Mouse (Mus musculus) limb, embryonic 14.5 days (tissue): ENCODE measurements around the gene Gm13289. TPM values are rescaled to one million over a fixed set of nuclear protein-coding genes. Genes with fewer than 3 reads are reported as not detected.
"Not testable (repeated sequence)": the region's sequence is repeated elsewhere in the genome, so short reads cannot be mapped to it uniquely, and the experiment has no call there.

Source experiments
- ATAC-seq: fragments of 200-750 bp; cut with Nextera tagmentation; 2 replicates; pipeline ENCODE4 v1.8.0; 2017; ENCODE audit warnings: low read depth, moderate number of reproducible peaks, moderate TSS enrichment; ENCODE audit not compliant: low FRiP score
- DNase-seq: peaks from one replicate; pipeline ENCODE4 v3.0.0-alpha.2; 2015; ENCODE audit warnings: low spot score
- H3K27ac ChIP-seq: fragments of 300-500 bp; sonication (generic); replicated peaks from 2 replicates; pipeline ENCODE4 v1.5.1; 2014; ENCODE audit warnings: low read depth, mild to moderate bottlenecking, low read length, moderate library complexity, mixed read lengths
- H3K27me3 ChIP-seq: fragments of 300-500 bp; sonication (generic); 2 replicates; pipeline ENCODE4 v1.6.1; 2014; ENCODE audit warnings: low read length, mixed read lengths; ENCODE audit not compliant: control insufficient read depth, insufficient read depth
- H3K36me3 ChIP-seq: fragments of 300-500 bp; sonication (generic); 2 replicates; pipeline ENCODE4 v1.6.1; 2014; ENCODE audit warnings: mild to moderate bottlenecking, low read length, moderate library complexity, mixed read lengths; ENCODE audit not compliant: control insufficient read depth, insufficient read depth
- H3K4me1 ChIP-seq: fragments of 300-500 bp; sonication (generic); 2 replicates; pipeline ENCODE4 v1.6.1; 2014; ENCODE audit warnings: antibody characterized with exemption, low read length, mixed read lengths; ENCODE audit not compliant: control insufficient read depth, insufficient read depth
- H3K4me2 ChIP-seq: fragments of 300-500 bp; sonication (generic); replicated peaks from 2 replicates; pipeline ENCODE4 v1.6.1; 2014; ENCODE audit warnings: low read depth, mild to moderate bottlenecking, low read length, moderate library complexity; ENCODE audit not compliant: severe bottlenecking
- H3K4me3 ChIP-seq: fragments of 300-500 bp; sonication (generic); replicated peaks from 2 replicates; pipeline ENCODE4 v1.5.1; 2014; ENCODE audit warnings: low read length
- H3K9ac ChIP-seq: fragments of 300-500 bp; sonication (generic); 2 replicates; pipeline ENCODE4 v1.6.1; 2014; ENCODE audit warnings: mild to moderate bottlenecking, low read depth, low read length, moderate library complexity; ENCODE audit not compliant: severe bottlenecking
- H3K9me3 ChIP-seq: fragments of 300-500 bp; sonication (generic); 2 replicates; pipeline ENCODE4 v1.6.1; 2016; ENCODE audit warnings: low read length; ENCODE audit not compliant: control insufficient read depth
- POLR2A ChIP-seq: fragments of 200-500 bp; IDR thresholded peaks from 2 replicates; pipeline ENCODE4 v1.8.0; 2012; ENCODE audit warnings: inconsistent platforms, mild to moderate bottlenecking, moderate library complexity, borderline replicate concordance; ENCODE audit not compliant: insufficient read depth, insufficient read length; ENCODE audit errors: extremely low read depth
- WGBS: fragments of 180-500 bp; shearing (Covaris S2); extraction: QIAGEN DNeasy Blood & Tissue Kit; methylation state at CpG from one replicate; pipeline ENCODE4 v1.1.7; 2014; 5-methylcytosine and 5-hydroxymethylcytosine counted together
- polyA plus RNA-seq, 2 experiments: library from polyadenylated mRNA; depleted of rRNA in 1 of 2; stranded (reverse) in 1 of 2; unstranded in 1 of 2; fragments of >200 nt; fragmentation: Nextera tagmentation in 1 of 2; extraction: Ambion mirVana in 1 of 2; gene quantifications; 2 replicates each; pipeline versions ENCODE4 v1.2.1 to v1.2.3; 2012 to 2014

Gene Gm13289
- polyA plus RNA-seq, 2 experiments = not detected

- no peak for TF ChIP-seq POLR2A
- Histone ChIP-seq H3K36me3 (no peaks in the 10 kb centered on the region), H3K4me2 (no peak overlapping the region)
Observed at GRCm38 (mm10) chr4:88742771-88743371, 33.9 kb upstream of the Gm13289 start.

GRCm38 (mm10) chr4:88744207-88744606, 32.5 kb upstream of the Gm13289 start:
- Histone ChIP-seq H3K4me2 (no peak overlapping the region), H3K9ac (no peak overlapping the region), H3K27me3 (no peaks in the 10 kb centered on the region), H3K36me3 (no peaks in the 10 kb centered on the region), H3K9me3 (no peaks in the 10 kb centered on the region), H3K4me3 (no peak overlapping the region), H3K27ac (no peak overlapping the region), H3K4me1 (peaks cover 6% of the 10 kb centered on the region; the same call in 1 of the 2 replicates)
- ATAC-seq = no peak
- 65% methylated on average over 3 of the region's 3 CpGs for WGBS
- no peak for DNase-seq
- TF ChIP-seq POLR2A = no peak

More at GRCm38 (mm10) chr4:88742771-88743371, 33.9 kb upstream of the Gm13289 start:
- Histone ChIP-seq H3K27ac (no peak overlapping the region), H3K4me1 (peaks cover 6% of the 10 kb centered on the region; the same call in 1 of the 2 replicates), H3K27me3 (no peaks in the 10 kb centered on the region), H3K9me3 (no peaks in the 10 kb centered on the region), H3K4me3 (no peak overlapping the region), H3K9ac (no peak overlapping the region)
- ATAC-seq (no peak), DNase-seq (no peak)
- WGBS = 70% methylated on average over 7 of the region's 7 CpGs

- Histone ChIP-seq H3K27me3 (no peaks in the 10 kb centered on the region), H3K9ac (no peak overlapping the region), H3K4me1 (peaks cover 6% of the 10 kb centered on the region; the same call in 1 of the 2 replicates), H3K27ac (no peak overlapping the region), H3K4me2 (no peak overlapping the region), H3K9me3 (no peaks in the 10 kb centered on the region), H3K4me3 (no peak overlapping the region), H3K36me3 (no peaks in the 10 kb centered on the region)
- no peak for ATAC-seq
- no peak for DNase-seq
- TF ChIP-seq POLR2A = no peak
- 19% methylated on average over 6 of the region's 6 CpGs for WGBS
Observed at GRCm38 (mm10) chr4:88749926-88750325, 26.8 kb upstream of the Gm13289 start.

DNA sequence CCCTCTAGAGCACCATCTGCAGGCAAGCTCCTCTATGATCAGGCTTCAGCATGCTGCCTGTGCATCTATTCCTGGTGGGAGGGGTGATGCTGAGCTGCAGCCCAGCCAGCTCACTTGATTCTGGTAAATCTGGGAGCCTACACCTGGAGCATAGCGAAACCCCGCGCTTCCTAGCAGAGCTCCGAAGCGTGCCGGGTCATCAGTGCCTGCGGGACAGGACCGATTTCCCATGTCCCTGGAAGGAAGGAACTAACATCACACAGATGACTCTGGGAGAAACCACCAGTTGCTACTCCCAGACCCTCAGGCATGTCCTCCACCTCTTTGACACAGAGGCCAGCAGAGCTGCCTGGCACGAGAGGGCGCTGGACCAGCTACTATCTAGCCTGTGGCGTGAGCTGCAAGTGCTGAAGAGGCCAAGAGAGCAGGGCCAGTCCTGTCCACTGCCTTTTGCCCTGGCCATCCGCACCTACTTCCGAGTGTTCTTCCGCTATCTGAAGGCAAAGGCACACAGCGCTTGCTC, 21.8 kb upstream of the Gm13289 start, which contains the start of gene Gm13271:
Gene Gm13271, plus strand, starts transcription at position 51 of the 523 bp plus-strand sequence.
- H3K27ac ChIP-seq, H3K4me1 ChIP-seq, H3K9ac ChIP-seq, H3K4me3 ChIP-seq, ATAC-seq, H3K36me3 ChIP-seq, DNase-seq, H3K4me2 ChIP-seq, H3K9me3 ChIP-seq, H3K27me3 ChIP-seq: not testable (repeated sequence)
- 75% methylated on average over 14 of the region's 15 CpGs for WGBS

GRCm38 (mm10) chr4:88756581-88757513, 19.9 kb upstream of the Gm13289 start:
- H3K4me1 ChIP-seq = not testable (repeated sequence)
- WGBS = 11% methylated on average over 28 of the region's 31 CpGs

More at GRCm38 (mm10) chr4:88756581-88757513, 19.9 kb upstream of the Gm13289 start:
- peak overlapping the region; percentile 63 for H3K4me2 ChIP-seq
- not testable (repeated sequence) for H3K9me3 ChIP-seq, ATAC-seq, DNase-seq, H3K36me3 ChIP-seq, H3K27me3 ChIP-seq
- peak overlapping the region; percentile 47 for H3K4me3 ChIP-seq
- peak overlapping the region; percentile 91 for H3K27ac ChIP-seq
- peak overlapping the region; percentile 68 for H3K9ac ChIP-seq
